Mouse (Mus musculus) kidney, adult 9 months (tissue): ENCODE results near the gene Tepsin.

Experiments used
- DNase-seq: peaks from one replicate; pipeline ENCODE4 v3.0.0; 2022

The Tepsin gene

GRCm38 (mm10) chr11:120098588-120099511 lies at the start of gene Tepsin, which contains the start of gene Ndufaf8:
TSS of gene Tepsin (minus strand) at chr11:120098731.
TSS of gene Ndufaf8 (plus strand) at chr11:120098928.
- DNase-seq: peak; percentile 100

DNA sequence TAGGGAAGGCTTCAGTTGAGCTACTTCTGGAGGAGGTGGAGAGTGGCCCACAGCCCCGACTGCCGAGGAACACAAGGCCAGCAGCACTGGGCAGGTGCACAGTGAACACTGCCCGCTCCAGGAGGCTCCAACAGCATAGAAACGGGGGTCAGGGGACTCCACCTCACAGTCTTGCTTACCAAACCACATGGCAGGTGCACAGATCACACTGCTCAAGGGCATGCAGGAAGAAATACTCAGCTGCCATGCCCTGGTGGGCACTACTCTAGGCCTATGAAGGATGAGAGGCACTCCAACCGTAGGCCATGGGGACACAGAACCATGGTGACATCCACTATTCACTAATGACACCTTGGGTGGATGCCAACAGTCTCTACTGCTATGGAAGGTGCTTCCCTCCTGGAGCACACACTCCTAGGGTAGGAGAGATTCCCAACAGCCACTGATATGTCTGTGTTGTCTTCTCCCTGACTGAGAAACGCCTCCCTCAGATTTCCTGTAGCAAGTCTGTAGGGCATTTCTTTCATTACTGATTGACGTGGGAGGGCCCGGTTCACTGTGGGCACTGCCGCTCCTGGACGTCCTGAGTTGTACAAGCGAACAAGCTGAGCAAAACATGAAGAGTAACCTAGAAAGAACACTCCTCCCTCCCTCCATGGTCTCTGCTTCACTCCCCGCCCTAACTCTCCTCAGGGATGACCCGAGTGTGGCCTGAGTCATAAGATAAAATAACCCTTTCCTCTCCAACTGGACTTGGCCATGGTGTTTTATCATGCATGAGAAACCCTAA lies 45.4 kb upstream of the Tepsin start:
- peak; percentile 93 for DNase-seq

DNA sequence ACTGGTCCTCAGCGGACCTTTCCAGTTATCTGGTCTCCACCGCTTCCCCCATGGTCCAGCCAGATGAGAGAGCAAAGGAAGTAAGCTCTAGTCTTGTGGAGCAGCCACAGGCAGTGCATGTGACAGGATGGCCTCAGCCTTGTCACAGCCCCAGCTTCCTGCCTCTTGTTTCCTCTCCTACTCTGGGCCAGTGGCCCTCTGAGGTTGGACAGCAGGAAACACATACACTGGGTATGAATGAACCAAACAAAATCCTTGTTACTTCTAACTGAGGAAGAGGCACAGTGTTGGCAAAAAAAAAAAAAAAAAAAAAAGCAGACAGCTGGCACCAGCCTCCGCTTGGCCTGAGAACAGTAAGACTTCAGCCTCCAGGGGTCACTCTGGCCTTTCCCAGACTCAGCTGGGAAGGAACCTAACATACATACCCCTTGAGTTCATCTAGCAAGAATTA lies 44.1 kb upstream of the Tepsin start:
- DNase-seq: peak; percentile 85

- DNase-seq: no peak
Measured at GRCm38 (mm10) chr11:120140255-120140654, 41.7 kb upstream of the Tepsin start.

DNA sequence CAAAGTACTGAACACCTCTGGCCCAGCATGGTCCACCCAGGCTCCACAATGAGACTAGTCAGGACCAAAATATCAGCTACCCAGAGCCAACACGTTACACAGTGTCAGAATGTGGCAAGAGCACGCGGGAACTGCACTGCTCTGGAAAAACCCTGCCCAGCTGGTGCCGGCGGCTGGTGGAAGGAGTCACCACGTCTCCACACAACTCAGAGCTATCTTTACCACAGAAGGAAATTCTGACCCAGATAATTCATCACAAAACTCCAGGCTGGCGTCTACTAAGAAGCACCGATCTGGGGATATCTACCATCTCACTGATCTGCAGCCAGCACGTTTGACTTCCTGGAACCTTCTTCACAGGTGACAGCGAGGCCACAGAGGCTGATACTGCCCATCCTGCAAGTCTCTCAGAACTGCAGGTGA lies 40.8 kb upstream of the Tepsin start:
- no peak for DNase-seq

GRCm38 (mm10) chr11:120137625-120138004 lies 39.1 kb upstream of the Tepsin start:
- DNase-seq: no peak

DNA sequence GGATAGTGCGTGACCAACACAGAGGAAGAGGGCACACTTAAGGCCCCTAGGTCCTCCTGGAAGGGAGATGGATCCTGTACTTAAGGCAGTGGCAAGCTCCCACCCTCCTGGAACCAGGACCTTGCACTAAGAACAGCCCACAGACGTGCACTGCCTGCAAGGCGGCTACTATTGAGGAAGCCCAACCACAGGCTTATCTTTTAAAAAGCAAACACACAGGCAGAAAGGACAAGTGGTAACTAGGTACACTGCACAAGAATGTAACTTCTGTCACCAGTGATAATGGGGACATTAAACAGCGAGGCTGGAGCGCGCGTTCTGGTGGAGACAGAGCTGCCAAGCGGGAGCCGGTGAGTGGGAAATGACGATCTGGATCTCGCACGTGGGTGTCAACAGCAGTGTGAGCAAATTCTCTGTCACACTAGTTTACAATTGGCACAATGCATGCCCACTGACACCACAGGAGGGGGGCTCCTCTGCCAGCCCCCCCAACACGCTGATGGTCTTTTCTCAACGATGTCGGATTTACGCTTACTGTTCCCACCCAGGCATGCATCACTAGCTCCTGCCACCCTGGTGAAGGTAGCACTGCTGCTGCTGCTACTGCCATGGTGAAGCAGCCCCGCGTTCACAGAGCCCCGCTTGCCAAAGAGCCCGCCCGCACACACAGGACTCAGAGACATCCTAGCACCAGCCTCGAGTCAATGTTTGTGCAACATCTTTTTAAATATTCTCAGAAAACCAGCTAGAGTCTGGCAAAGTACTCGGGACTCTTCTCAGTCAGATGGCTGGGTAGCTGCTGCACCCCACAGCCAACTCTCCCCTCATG lies 38.5 kb upstream of the Tepsin start:
- DNase-seq: no peak

DNA sequence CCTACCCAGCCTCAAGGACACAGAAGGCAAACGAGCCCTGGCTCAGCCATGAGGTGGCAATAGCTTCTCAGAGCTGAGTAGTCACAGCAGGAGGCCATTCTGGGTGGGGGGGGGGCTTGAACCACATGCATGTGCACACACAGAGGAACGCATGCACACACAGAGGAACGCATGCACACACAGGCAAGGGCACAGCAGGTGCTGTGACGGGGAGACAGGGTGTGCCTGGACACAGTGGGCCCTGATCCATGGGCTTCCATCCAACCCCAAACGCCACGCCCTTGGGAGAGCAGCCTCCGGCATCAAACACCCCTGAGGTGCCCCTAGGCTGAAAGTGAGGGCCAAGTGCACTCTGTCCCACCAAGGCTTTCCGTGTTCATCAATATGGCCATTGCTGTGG lies 37.7 kb upstream of the Tepsin start:
- DNase-seq: no peak

DNA sequence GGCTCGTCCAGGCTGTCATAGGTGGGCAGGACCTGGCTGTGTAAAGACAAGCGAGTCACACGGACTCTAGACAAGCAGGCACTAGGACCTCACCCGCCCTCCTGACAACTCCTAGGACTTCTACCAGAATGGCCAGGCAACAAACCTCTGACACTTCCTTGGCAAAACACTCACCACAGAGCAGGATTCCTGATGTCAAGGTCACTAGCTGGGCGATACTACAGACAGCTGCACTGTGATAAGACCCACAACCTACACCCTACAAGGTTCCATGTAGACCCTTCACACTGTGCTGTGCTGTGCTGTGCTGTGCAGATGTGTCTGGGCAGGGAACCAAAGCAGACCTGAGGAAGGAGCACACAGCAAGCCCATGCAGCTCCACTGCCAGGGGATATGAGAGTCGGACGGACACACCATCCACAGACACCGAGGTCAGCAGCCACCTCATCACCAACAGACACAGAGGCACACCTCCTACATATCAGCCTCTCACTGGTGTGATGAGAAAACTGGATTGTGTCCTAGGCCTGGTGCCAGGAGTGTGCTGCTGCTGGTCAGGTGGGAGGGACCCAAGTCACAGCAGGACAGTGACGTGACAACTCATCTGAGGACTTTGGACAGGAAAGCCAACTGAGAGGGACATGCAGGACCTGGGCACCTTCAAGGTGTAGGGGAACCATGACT lies 36.5 kb upstream of the Tepsin start:
- no peak for DNase-seq

DNA sequence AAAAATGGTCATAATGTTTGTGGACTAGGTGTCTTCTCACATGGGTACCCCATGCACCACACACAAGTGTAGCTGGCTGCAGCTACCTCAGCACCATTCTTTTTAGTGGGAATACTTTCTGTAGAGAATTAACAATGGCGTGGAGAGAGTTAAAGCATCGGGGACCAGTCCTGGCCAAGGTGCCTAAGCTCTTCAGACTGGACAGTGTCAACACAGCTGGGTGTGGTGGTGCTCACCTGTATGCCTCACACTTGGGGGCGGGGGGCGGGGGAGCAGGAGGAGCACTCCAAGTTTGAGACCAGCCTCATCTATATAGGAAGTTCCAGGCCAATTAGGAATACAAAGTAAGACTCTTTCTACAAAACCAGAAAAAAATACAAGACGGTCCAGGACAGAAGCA lies 35.6 kb upstream of the Tepsin start:
- no peak for DNase-seq

DNA sequence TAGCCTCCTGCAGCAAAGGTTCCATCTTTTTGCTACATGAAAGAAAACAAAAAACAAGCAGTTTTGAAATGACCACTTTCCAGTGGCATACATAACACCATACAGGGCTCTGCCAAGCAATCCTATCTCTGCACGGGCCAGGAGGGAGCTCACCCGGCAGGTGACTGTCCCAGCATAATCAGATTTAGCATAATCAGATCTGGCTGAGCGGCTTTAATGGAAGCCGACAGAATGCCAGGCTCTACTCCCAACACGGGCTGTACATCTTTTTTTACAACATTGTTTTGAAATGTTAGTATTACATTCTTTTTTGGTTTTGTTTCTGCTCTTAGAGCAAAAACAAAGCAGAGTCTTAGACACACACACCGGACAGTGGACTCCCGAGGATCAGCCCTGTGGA lies 30.8 kb upstream of the Tepsin start:
- DNase-seq: no peak

DNA sequence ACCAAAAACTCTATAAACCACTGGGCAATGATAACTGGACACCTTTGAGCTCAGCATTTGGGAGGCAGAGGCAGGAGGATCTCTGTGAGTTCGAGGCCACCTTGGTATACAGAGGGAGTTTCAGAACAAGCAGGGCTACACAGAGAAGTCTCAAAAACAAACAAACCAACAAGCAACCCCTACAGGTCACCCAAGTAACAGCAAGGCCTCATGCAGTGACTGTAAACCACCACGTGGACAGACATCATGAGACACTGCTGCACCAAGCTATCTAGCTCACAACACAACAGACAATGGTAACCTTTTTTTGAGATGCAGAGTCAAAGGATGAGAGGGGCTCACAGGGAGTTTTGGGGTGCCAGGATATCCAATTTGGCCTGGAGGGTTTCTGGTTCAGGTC lies 28.3 kb upstream of the Tepsin start:
- no peak for DNase-seq

DNA sequence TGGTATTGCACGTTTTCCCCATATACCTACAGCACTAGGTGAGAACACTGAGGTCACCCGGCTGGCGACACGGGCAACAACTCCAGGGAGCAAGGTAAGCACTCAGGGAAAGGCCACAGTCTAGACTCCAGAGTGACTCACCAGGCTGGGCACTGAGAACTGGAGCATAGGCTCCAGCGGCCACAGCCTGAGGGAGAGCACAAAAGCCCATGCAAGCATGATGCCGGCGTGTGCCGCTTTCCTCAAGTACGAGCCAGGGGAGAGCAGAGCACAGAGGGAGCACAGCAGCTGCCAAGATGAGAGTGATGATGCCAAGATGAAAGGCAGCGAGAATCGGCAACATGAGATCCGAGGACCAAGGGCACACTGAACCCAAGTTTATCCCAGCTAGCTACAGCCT lies 23.6 kb upstream of the Tepsin start:
- no peak for DNase-seq

DNA sequence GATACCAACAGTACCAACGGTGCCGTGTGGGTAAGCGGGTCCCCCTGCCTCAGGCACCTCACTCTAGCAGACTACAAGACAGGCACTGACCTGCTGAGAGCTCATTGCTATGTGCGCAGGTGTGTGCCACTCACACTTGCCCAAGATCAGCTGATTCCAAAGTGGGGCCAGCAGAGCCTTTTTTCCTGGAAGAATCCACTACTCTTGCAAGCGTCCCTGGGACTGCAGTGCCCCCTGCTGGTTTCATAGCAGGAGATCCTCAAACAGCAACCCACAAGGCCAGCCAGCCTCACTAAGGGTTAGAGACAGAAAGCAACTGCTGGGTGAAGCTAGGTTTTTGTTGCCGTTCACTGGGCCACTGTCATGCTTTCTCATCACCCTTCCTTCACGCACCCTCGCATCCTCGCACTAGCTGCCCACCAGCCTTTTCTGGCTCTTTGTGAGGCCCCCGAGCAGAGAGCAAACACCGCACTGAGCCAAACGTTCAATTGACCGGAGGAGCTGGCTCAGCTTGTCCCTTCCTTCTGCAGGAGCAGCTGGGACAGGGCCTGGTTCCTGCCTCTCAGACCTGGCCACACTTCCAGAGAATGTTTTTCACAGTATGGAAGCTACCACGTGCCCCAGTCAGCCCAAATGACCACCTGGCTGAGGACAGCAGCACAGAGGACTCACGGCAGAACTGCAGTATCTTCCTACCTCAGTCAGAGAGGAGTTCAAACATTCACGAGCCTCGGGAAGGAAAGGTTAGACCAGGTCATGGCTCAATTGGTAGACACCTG lies 22.3 kb upstream of the Tepsin start:
- peak; percentile 72 for DNase-seq

GRCm38 (mm10) chr11:120119936-120120541 lies 21.5 kb upstream of the Tepsin start:
- no peak for DNase-seq

- DNase-seq: no peak
Measured at GRCm38 (mm10) chr11:120119108-120119507, 20.6 kb upstream of the Tepsin start.

- DNase-seq: no peak
Measured at GRCm38 (mm10) chr11:120117626-120118025, 19.1 kb upstream of the Tepsin start.

- DNase-seq: no peak
Measured at GRCm38 (mm10) chr11:120114488-120115215, 16.1 kb upstream of the Tepsin start.

DNA sequence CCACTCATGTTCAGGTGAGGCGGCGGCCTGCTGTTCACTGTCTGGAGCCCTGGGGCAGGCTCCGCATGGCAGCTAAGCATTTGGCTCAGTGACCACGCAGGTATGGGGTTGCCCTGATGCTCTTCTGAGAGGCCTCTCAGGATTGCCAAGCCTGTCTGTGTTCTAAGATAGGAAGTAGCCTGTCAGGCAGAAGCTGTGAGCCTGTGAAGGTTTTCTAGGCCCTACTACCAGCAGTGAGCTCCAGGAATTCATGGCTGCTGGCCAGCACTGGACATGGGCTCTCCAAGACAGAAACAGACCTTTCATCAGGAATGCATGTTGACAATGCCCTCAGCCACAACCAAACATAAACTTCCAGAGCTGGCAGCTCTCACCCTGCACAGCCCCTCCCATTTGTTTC lies 13.6 kb upstream of the Tepsin start:
- no peak for DNase-seq

- peak; percentile 28 for DNase-seq
Measured at GRCm38 (mm10) chr11:120111033-120111432, 12.5 kb upstream of the Tepsin start.
